Mouse (Mus musculus) brain, embryonic 14.5 days (tissue): ENCODE data around the gene Dse. TPM values are rescaled to one million over a fixed set of nuclear protein-coding genes. Genes with fewer than 3 reads are reported as not detected.

Experiments
- DNase-seq: peaks from one replicate; pipeline ENCODE4 v3.0.0-alpha.2; 2011; ENCODE audit warnings: low read depth
- CTCF ChIP-seq: fragments of 200-500 bp; IDR thresholded peaks from 2 replicates; pipeline ENCODE4 v1.5.1; 2012; ENCODE audit warnings: inconsistent platforms, mild to moderate bottlenecking, moderate library complexity, borderline replicate concordance; ENCODE audit not compliant: insufficient read depth, insufficient read length; ENCODE audit errors: extremely low read depth
- POLR2A ChIP-seq: fragments of 200-500 bp; IDR thresholded peaks from 2 replicates; pipeline ENCODE4 v1.6.1; 2012; ENCODE audit warnings: mild to moderate bottlenecking, inconsistent platforms, borderline replicate concordance; ENCODE audit not compliant: poor library complexity, insufficient read depth, insufficient read length, severe bottlenecking; ENCODE audit errors: extremely low read depth
- polyA plus RNA-seq: library from polyadenylated mRNA; depleted of rRNA; stranded (reverse); fragments of >200 nt; gene quantifications from 2 replicates; pipeline ENCODE4 v1.2.3, GENCODE M21; 2012

Gene Dse
- polyA plus RNA-seq, 1 experiment = 7.6 TPM

DNA sequence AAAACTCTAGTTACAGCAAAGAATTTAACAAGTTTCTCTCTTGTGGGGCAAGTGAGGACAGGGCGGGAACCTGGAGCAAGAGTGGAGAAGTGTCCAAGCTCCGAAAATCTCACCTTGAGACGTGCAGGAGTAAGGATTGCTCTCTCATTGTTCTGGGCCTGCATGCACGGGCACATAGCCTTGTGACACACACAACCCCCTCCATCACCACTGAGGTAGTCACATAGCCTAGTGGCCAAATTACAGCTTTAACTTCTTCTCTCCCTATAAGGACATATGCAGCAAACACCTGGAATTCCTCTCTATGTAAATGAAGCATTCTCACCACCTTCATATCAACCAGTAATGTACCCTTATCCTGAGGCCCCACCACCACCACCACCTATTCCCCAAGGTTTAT lies 22.0 kb upstream of the Dse start:
- no peak for DNase-seq
- no peak for TF ChIP-seq CTCF
- TF ChIP-seq POLR2A = no peak

DNA sequence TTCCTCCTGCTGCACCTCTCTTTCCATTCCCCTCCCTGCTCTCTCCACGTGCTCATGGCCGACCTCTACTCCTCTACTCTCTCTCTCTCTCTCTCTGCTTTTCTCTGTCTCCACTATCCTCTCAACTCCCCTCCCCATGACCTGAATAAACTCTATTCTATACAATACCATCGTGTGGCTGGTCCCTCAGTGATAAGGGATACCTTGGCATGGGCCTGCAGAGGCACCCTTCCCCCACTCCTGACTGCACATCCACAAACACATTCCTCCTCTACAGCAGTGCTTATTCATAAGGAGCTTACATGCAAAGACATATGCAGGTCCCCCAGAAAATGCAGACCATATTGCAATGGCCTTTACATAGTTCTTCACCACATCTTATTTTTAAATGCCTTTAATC lies 16.1 kb upstream of the Dse start:
- TF ChIP-seq POLR2A = no peak
- DNase-seq = no peak

DNA sequence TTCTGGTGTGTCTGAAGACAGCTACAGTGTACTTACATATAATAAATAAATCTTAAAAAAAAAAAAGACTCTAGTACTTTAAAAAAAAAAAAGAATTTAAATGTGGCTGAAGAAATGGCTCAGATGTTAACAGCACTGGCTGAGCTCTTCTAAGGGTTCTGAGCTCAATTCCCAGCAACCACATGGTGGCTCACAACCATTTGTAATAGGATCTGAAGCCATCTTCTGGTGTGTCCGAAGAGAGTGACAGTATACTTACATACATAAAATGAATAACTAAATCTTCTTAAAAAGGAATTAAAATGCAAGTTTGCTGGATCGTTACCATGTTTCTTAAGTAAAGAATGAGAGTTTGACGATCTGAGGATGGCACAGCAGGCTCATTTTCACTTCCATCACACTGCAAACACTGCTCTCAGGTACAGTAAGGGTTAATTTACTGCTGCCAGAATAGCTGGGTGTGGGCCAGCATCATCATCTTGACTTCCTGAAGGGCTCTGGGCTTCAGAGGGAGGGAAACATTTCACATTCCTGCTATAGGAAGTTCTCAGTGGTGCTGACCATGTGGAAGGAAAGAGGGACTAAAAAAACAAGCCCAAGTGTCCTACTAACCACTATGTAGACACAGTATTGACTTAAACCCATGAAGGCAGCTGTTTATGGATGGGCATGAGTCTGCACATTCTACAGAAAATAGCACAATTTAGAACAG lies 14.6 kb upstream of the Dse start:
- DNase-seq = peak; percentile 30
- TF ChIP-seq POLR2A (no peak), CTCF (no peak)

DNA sequence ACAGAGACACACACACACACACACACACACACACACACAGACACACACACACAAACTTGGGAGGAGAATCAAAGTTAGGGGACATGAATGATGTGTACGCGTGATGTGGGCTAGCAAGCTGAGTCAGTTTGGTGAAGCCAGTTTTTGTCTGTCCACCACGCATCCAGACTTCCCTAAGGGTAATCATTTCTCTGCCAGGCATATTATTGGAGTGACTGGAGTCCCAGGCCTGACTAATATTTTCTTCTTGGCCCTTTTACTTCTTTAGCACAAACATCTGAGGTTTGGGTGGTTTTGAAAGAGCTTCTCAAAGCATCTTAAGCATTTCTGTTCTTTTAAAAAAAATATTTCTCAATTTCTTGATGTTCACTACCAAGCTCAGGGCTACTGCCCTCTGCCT lies 10.7 kb upstream of the Dse start:
- TF ChIP-seq CTCF = no peak
- no peak for TF ChIP-seq POLR2A
- no peak for DNase-seq

DNA sequence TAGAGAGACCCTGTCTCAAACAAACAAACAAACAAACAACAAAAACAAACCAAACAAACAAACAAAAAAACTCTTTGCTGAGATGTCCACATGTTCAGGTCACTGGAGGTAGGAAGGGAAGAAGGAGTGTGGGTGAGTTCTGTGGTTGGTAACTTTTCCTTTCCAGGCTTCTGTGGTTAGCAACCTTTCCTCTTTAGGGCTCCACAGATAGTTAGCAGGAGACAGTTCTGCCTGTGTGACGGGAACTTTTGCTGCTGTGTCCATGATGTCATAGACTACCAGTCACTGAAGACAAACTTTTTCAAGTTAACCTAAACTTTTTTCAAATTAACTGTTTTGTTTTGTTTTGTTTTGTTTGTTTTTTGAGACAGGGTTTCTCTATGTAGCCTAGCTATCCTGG lies 8.2 kb upstream of the Dse start:
- DNase-seq = no peak
- TF ChIP-seq POLR2A = no peak
- TF ChIP-seq CTCF = no peak

GRCm38 (mm10) chr10:34209951-34210350 lies 2.4 kb upstream of the Dse start:
- TF ChIP-seq POLR2A (no peak), CTCF (no peak)
- DNase-seq = no peak

- TF ChIP-seq POLR2A (no peak), CTCF (no peak)
- peak; percentile 10 for DNase-seq
Measured at GRCm38 (mm10) chr10:34208031-34208430, 516 bp upstream of the Dse start.

DNA sequence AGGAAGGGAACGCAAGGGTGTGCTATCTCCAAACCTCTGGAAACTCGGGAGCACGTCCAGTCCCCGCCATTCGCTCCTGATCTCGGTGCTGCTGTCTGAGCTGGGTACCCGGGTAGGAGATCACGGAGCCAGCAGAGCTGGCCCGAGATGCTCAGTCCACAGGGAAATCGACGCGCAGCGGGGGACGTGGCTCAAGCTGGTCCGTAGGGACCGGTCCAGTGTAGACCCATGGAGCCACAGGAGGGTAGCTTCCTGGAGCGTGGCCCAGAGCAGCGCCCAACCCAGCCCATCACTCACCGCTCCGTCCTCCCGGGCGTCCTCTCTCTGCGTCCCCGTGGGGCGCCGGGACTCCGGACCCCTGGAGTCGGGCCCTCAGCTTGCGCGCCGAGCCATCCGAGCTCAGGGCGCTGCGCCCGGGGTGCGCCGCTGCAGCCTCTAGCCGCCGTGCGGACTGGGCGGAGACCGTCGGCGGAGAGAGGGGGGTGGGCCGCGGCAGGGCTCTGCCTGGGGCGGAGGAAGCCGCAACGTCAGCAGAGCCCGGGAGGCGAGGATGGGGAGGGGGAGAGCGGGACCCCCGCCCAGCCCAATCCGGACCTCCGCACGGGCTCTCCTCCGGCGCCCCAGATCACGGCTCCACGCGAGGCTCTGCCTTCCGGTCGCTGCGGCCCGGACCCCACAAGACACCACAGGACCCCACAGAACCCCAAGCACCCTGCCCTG lies 572 bp downstream of the Dse start:
- peak; percentile 75 for TF ChIP-seq POLR2A
- TF ChIP-seq CTCF = peak; percentile 47
- peak; percentile 87 for DNase-seq

DNA sequence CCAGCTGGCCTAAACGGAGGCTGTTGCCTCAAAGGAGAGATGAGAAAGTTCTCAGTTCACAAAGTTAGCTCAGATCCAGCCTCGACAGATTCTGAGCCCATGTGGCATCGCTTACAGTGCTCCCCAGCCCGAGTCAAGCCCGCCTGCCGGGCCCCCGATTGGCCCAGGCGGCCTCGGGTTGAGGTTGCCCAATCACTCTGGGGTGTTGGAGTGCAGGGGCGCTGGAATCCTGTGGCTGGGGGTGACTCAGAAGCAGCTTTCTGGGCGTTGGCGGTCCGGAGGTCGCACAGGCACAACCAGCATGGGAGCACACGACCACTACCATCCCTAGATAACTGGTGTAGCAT lies 1.1 kb downstream of the Dse start:
- no peak for DNase-seq
- TF ChIP-seq CTCF (no peak), POLR2A (no peak)

DNA sequence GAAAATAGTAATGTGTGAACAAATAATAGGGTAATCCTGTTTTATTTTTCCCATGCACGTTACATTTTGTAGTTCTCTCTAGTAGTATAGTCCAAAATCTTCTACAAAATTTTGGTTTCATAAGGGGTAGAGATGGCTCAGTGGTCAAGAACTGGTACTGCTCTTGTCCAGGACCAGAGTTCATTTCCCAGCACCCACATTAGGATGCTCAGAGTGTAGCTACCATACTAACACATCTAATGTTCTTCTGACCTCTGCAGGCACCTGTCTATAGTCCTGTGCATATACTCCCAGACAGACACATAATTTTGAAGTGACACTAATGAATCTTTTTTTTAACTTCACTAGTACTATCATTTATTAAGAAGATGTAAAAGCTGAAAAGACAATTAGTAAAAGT lies 1.7 kb downstream of the Dse start:
- no peak for DNase-seq
- TF ChIP-seq POLR2A (no peak), CTCF (no peak)

- no peak for DNase-seq
- no peak for TF ChIP-seq CTCF
- no peak for TF ChIP-seq POLR2A
Measured at GRCm38 (mm10) chr10:34200689-34201088, 6.8 kb downstream of the Dse start.

GRCm38 (mm10) chr10:34198574-34198973 lies 8.9 kb downstream of the Dse start:
- TF ChIP-seq POLR2A (no peak), CTCF (no peak)
- DNase-seq = no peak

GRCm38 (mm10) chr10:34198061-34198460 lies 9.5 kb downstream of the Dse start:
- no peak for DNase-seq
- TF ChIP-seq POLR2A = no peak
- no peak for TF ChIP-seq CTCF

- no peak for TF ChIP-seq POLR2A
Measured at GRCm38 (mm10) chr10:34197269-34197668, 10.2 kb downstream of the Dse start.

More at GRCm38 (mm10) chr10:34197269-34197668, 10.2 kb downstream of the Dse start:
- no peak for DNase-seq
